Mouse (Mus musculus) lung, postnatal 25 days (tissue): ENCODE results near the gene Atp2c2.

Experiments
- DNase-seq: peaks from one replicate; pipeline ENCODE4 v3.0.0; 2022; ENCODE audit warnings: low spot score

The Atp2c2 gene

GRCm38 (mm10) chr8:119702965-119703364 lies 3.2 kb downstream of the Atp2c2 start:
- DNase-seq, result no peak

- DNase-seq, result no peak
Observed at GRCm38 (mm10) chr8:119707146-119707545, 7.3 kb downstream of the Atp2c2 start.

GRCm38 (mm10) chr8:119708471-119708870 lies 8.7 kb downstream of the Atp2c2 start:
- no peak for DNase-seq

GRCm38 (mm10) chr8:119708878-119709702 lies 9.3 kb downstream of the Atp2c2 start:
- no peak for DNase-seq

GRCm38 (mm10) chr8:119709703-119710093 lies 9.9 kb downstream of the Atp2c2 start:
- DNase-seq, result no peak

- DNase-seq, result peak; percentile 45
Observed at GRCm38 (mm10) chr8:119712226-119712625, 12.4 kb downstream of the Atp2c2 start.

- peak; percentile 43 for DNase-seq
Observed at GRCm38 (mm10) chr8:119713421-119713820, 13.6 kb downstream of the Atp2c2 start.

- DNase-seq, result peak; percentile 90
Observed at GRCm38 (mm10) chr8:119715221-119715620, 15.4 kb downstream of the Atp2c2 start.

GRCm38 (mm10) chr8:119716730-119717299 lies 17.0 kb downstream of the Atp2c2 start:
- peak; percentile 29 for DNase-seq

GRCm38 (mm10) chr8:119717765-119718164 lies 18.0 kb downstream of the Atp2c2 start:
- peak; percentile 66 for DNase-seq

- no peak for DNase-seq
Observed at GRCm38 (mm10) chr8:119719011-119719501, 19.2 kb downstream of the Atp2c2 start.

- no peak for DNase-seq
Observed at GRCm38 (mm10) chr8:119722348-119722747, 22.5 kb downstream of the Atp2c2 start.

GRCm38 (mm10) chr8:119723676-119724075 lies 23.9 kb downstream of the Atp2c2 start:
- DNase-seq, result no peak

- no peak for DNase-seq
Observed at GRCm38 (mm10) chr8:119724596-119724995, 24.8 kb downstream of the Atp2c2 start.

GRCm38 (mm10) chr8:119727093-119727492 lies 27.3 kb downstream of the Atp2c2 start:
- DNase-seq, result no peak

GRCm38 (mm10) chr8:119728351-119728895 lies 28.6 kb downstream of the Atp2c2 start:
- no peak for DNase-seq

- DNase-seq, result no peak
Observed at GRCm38 (mm10) chr8:119732072-119732471, 32.3 kb downstream of the Atp2c2 start.

- DNase-seq, result no peak
Observed at GRCm38 (mm10) chr8:119736348-119736917, 36.6 kb downstream of the Atp2c2 start.

GRCm38 (mm10) chr8:119737093-119737900 lies 37.5 kb downstream of the Atp2c2 start:
- DNase-seq, result no peak

GRCm38 (mm10) chr8:119738129-119738907 lies 38.5 kb downstream of the Atp2c2 start:
- DNase-seq, result no peak

GRCm38 (mm10) chr8:119740634-119741033 lies 40.8 kb downstream of the Atp2c2 start:
- DNase-seq, result no peak
